Mouse (Mus musculus) ES-Bruce4 (cell line): Measurements from ENCODE around the gene Mki67.

Experiments
- CTCF ChIP-seq: IDR thresholded peaks from one replicate; pipeline ENCODE4 v1.8.1; 2011; ENCODE audit warnings: low read depth, low read length
- EP300 ChIP-seq: IDR thresholded peaks from 2 replicates; pipeline ENCODE4 v1.6.1; 2011; ENCODE audit warnings: low read depth, low read length; ENCODE audit not compliant: insufficient read depth
- POLR2A ChIP-seq: IDR thresholded peaks from one replicate; pipeline ENCODE4 v1.8.1; 2011; ENCODE audit warnings: low read length; ENCODE audit not compliant: insufficient read depth

- TF ChIP-seq CTCF: no peak
- TF ChIP-seq POLR2A: no peak
- TF ChIP-seq EP300: no peak
These were observed 52.0 kb downstream of the Mki67 start for GRCm38 (mm10) chr7:135664211-135664610.
